Mouse (Mus musculus) cerebellum, adult 2 months (tissue): ENCODE data around the gene Dll1.

ENCODE experiments used
- CTCF ChIP-seq: fragments of 200-500 bp; IDR thresholded peaks from 2 replicates; pipeline ENCODE4 v1.5.1; 2011; ENCODE audit warnings: low read depth, mild to moderate bottlenecking, control low read depth, low read length, moderate library complexity, borderline replicate concordance; ENCODE audit not compliant: insufficient read depth
- POLR2A ChIP-seq: fragments of 200-500 bp; IDR thresholded peaks from 2 replicates; pipeline ENCODE4 v1.6.1; 2011; ENCODE audit warnings: low read length, control low read depth, borderline replicate concordance; ENCODE audit not compliant: insufficient read depth

GRCm38 (mm10) chr17:15355072-15355471 is 21.6 kb downstream of the Dll1 start:
- TF ChIP-seq CTCF (no peak), POLR2A (no peak)
